Mouse (Mus musculus) lung, adult 2 months (tissue): ENCODE measurements around the gene Slc15a2.

Source experiments
- CTCF ChIP-seq: fragments of 200-500 bp; IDR thresholded peaks from 2 replicates; pipeline ENCODE4 v1.5.1; 2011; ENCODE audit warnings: mild to moderate bottlenecking, low read length, control low read depth; ENCODE audit not compliant: insufficient read depth
- POLR2A ChIP-seq: fragments of 200-500 bp; IDR thresholded peaks from 2 replicates; pipeline ENCODE4 v1.6.1; 2011; ENCODE audit warnings: low read depth, mild to moderate bottlenecking, control low read depth, low read length, borderline replicate concordance; ENCODE audit errors: extremely low read depth

DNA sequence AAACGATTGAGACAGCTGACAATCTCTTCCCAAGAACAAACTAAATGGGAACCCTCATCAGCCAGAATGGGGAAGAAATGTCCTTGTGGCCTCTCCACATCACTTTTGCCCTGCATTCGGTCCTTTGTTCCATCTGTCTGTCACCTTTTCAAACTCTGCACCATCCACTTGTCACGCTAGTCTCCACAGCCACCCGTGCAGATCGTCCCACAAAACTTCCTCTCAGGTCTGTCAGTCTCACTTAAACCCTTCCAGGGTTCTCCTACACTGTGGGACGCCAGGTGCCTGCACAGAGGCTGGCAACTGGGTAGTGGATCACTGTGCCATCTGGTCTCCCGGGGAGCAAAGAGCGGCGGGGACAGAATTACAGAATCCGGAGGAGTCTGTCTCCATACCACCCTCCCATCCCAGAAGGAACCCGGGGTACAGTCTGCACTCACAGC, 42.9 kb upstream of the Slc15a2 start:
- no peak for TF ChIP-seq POLR2A
- TF ChIP-seq CTCF, result no peak
